ENCODE assay signal across 18 mouse cellular contexts in the genomic region with DNA sequence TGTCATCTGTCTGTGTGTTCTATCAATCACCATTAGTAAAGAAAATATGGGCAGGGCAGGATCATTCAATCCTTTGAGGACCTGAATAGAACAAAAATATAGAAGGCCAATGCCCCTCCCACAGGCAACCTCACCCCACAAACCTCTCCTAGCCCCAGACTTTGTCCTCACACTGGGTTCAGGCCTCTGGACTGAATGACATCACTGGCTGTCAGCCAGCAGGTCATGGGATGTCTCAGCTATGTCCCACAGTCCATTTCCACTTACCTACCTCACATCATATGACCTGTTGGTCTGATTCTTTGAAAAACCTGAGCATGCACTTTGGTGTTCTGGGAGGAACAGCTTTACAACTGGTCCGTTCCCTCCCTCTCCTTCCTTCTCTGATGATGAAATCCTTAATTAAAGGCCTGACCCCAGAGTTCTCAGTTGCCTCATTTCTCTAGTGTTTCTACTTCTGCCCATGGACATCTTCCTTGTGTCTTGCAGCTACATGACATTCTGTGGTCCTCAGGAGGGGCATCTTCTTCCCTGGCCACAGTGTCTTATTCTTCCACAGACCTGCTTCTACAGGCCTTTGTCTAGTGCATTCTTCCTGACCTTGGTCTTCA. TPM values are rescaled to one million over a fixed set of nuclear protein-coding genes. Genes with fewer than 3 reads are reported as not detected.
DNase-seq lines count a peak whose midpoint lies in the region; ATAC-seq lines count a peak whose summit lies in the region.
"Had no signal": no experiment of that assay in that cellular context is flagged by ENCODE, and none has a peak within 500 bp of the region (broad histone marks: within the 10 kb centered on the region; RNA-seq: fewer than 3 reads in every experiment).

No protein-coding gene starts in this region.

- peak; percentile 30 to 40 for DNase-seq in lung, adult 18-20 months
- no peak for DNase-seq in lung, postnatal 10 days
- DNase-seq in kidney, adult 9 months, result peak; percentile 95
- no peak for DNase-seq in midbrain, embryonic 14.5 days
- DNase-seq in right cerebral cortex, adult 2 months (ENCODE audit: low spot score in 2 of 2), result no peak
- DNase-seq in cerebellum, adult 8-10 months, result no peak
- DNase-seq: cerebellum, adult 11 months; gastrocnemius, adult 2 months; thymus, adult 2 months had no signal

- no peaks in the 10 kb centered on the region for H3K9me3 ChIP-seq in liver, embryonic 12.5 days (replicated peaks)
- no peaks in the 10 kb centered on the region for H3K9me3 ChIP-seq in stomach, embryonic 16.5 days (replicated peaks; ENCODE audit: control insufficient read depth, low read length)
- H3K9me3 ChIP-seq in midbrain, embryonic 14.5 days (ENCODE audit: control insufficient read depth, low read length), result no peaks in the 10 kb centered on the region
- H3K9me3 ChIP-seq: embryonic facial prominence, embryonic 15.5 days; forebrain, embryonic 12.5 days; heart, embryonic 12.5 days; hindbrain, embryonic 10.5 days; limb, embryonic 12.5 days; megakaryocyte, embryonic 14.5 days; neural tube, embryonic 15.5 days had no signal

- no peaks in the 10 kb centered on the region for H3K27me3 ChIP-seq in liver, embryonic 12.5 days (replicated peaks)
- no peaks in the 10 kb centered on the region for H3K27me3 ChIP-seq in stomach, embryonic 16.5 days (ENCODE audit: control insufficient read depth, insufficient read depth, low read length)
- H3K27me3 ChIP-seq in midbrain, embryonic 14.5 days (ENCODE audit: control insufficient read depth, insufficient read depth, low read length), result no peaks in the 10 kb centered on the region
- H3K27me3 ChIP-seq: embryonic facial prominence, embryonic 15.5 days; forebrain, embryonic 12.5 days; heart, embryonic 12.5 days; limb, embryonic 12.5 days; neural tube, embryonic 15.5 days had no signal

- no peaks in the 10 kb centered on the region for H3K4me1 ChIP-seq in liver, embryonic 12.5 days
- H3K4me1 ChIP-seq in stomach, embryonic 16.5 days (ENCODE audit: control insufficient read depth, insufficient read depth, low read length), result no peaks in the 10 kb centered on the region
- no peaks in the 10 kb centered on the region for H3K4me1 ChIP-seq in midbrain, embryonic 14.5 days (ENCODE audit: control insufficient read depth, insufficient read depth, low read length)
- H3K4me1 ChIP-seq: embryonic facial prominence, embryonic 15.5 days; forebrain, embryonic 12.5 days; heart, embryonic 12.5 days; hindbrain, embryonic 10.5 days; limb, embryonic 12.5 days; megakaryocyte, embryonic 14.5 days had no signal

- H3K36me3 ChIP-seq in liver, embryonic 12.5 days, result no peaks in the 10 kb centered on the region
- H3K36me3 ChIP-seq in stomach, embryonic 16.5 days (ENCODE audit: control insufficient read depth, insufficient read depth, low read length), result no peaks in the 10 kb centered on the region
- H3K36me3 ChIP-seq in midbrain, embryonic 14.5 days (ENCODE audit: control insufficient read depth, insufficient read depth, low read length), result no peaks in the 10 kb centered on the region
- H3K36me3 ChIP-seq: embryonic facial prominence, embryonic 15.5 days; forebrain, embryonic 12.5 days; heart, embryonic 12.5 days; hindbrain, embryonic 10.5 days; limb, embryonic 12.5 days; neural tube, embryonic 15.5 days had no signal

- 55% methylated on average over 1 of the region's 1 CpGs for whole genome bisulfite sequencing in liver, embryonic 12.5 days (ENCODE audit: insufficient replicate concordance)
- 87% methylated on average over 1 of the region's 1 CpGs for WGBS in stomach, embryonic 16.5 days
- 88% methylated on average over 1 of the region's 1 CpGs for WGBS in midbrain, embryonic 14.5 days

- H3K4me2 ChIP-seq in liver, embryonic 12.5 days, result no peak overlapping the region
- no peak overlapping the region for H3K4me2 ChIP-seq in stomach, embryonic 16.5 days (ENCODE audit: low read depth, low read length)
- H3K4me2 ChIP-seq in midbrain, embryonic 14.5 days (ENCODE audit: low read length), result no peak overlapping the region
- H3K4me2 ChIP-seq: embryonic facial prominence, embryonic 15.5 days; forebrain, embryonic 12.5 days; heart, embryonic 12.5 days; limb, embryonic 12.5 days; neural tube, embryonic 15.5 days had no signal

- no peak overlapping the region for H3K27ac ChIP-seq in liver, embryonic 12.5 days
- no peak overlapping the region for H3K27ac ChIP-seq in stomach, embryonic 16.5 days (ENCODE audit: low read length)
- H3K27ac ChIP-seq in midbrain, embryonic 14.5 days (replicated peaks; ENCODE audit: low read depth, low read length), result no peak overlapping the region
- H3K27ac ChIP-seq: embryonic facial prominence, embryonic 15.5 days; forebrain, embryonic 12.5 days; gastrocnemius, adult 2 months; hindbrain, embryonic 10.5 days; limb, embryonic 12.5 days; neural tube, embryonic 15.5 days had no signal

- peak; percentile 61; the same call in 1 of the 2 replicates for ATAC-seq in liver, embryonic 12.5 days
- peak; percentile 62 for ATAC-seq in stomach, embryonic 16.5 days (ENCODE audit: insufficient read depth, low FRiP score)
- no peak for ATAC-seq in midbrain, embryonic 14.5 days (ENCODE audit: low FRiP score, low TSS enrichment)

- no peak overlapping the region for H3K4me3 ChIP-seq in liver, embryonic 12.5 days
- H3K4me3 ChIP-seq in stomach, embryonic 16.5 days (replicated peaks; ENCODE audit: low read length), result no peak overlapping the region
- H3K4me3 ChIP-seq in midbrain, embryonic 14.5 days (replicated peaks; ENCODE audit: low read depth, low read length), result no peak overlapping the region
- H3K4me3 ChIP-seq: embryonic facial prominence, embryonic 15.5 days; forebrain, embryonic 12.5 days; gastrocnemius, adult 2 months; heart, embryonic 12.5 days; hindbrain, embryonic 10.5 days; limb, embryonic 12.5 days; megakaryocyte, embryonic 14.5 days; neural tube, embryonic 15.5 days had no signal

- H3K9ac ChIP-seq in liver, embryonic 12.5 days, result no peak overlapping the region
- H3K9ac ChIP-seq in stomach, embryonic 16.5 days (ENCODE audit: low read length), result no peak overlapping the region
- no peak overlapping the region for H3K9ac ChIP-seq in midbrain, embryonic 14.5 days (replicated peaks; ENCODE audit: low read length)
- H3K9ac ChIP-seq: embryonic facial prominence, embryonic 15.5 days; forebrain, embryonic 12.5 days; heart, embryonic 12.5 days; limb, embryonic 12.5 days; neural tube, embryonic 15.5 days had no signal

RNA-seq across cellular contexts. Expression of gene Abhd17c, which starts 19.6 kb away (rescaled TPM):
- 44.9 and 45.4 TPM in 2 replicates for polyA plus RNA-seq in liver, embryonic 12.5 days (2016; fragmentation: Nextera tagmentation; extraction: Ambion mirVana)
- polyA plus RNA-seq in stomach, embryonic 16.5 days (2015; fragmentation: Nextera tagmentation; extraction: Ambion mirVana), result 7.4 and 8.9 TPM in 2 replicates
- 50.3 and 55.7 TPM in 2 replicates for polyA plus RNA-seq in midbrain, embryonic 14.5 days (2014; fragmentation: Nextera tagmentation; extraction: Ambion mirVana)

Comparison
In these comparisons a context has a peak if more than half of its experiments do, and no peak if none do; other contexts are left out.
1. DNase-seq: peak in lung, adult 18-20 months (2 of 2) and kidney, adult 9 months (single experiment); none in lung, postnatal 10 days (single experiment), midbrain, embryonic 14.5 days (single experiment), right cerebral cortex, adult 2 months (0 of 2) and cerebellum, adult 8-10 months (single experiment).